Mouse (Mus musculus): ENCODE measurements around the gene Col4a2. TPM values are rescaled to one million over a fixed set of nuclear protein-coding genes. Genes with fewer than 3 reads are reported as not detected.

Gene Col4a2
- total RNA-seq, 2 experiments from 2014 or later = 51.3 to 69.5 TPM

- DNase-seq = no peak
- TF ChIP-seq CTCF (IDR thresholded peaks at IDR 0.05) = no peak
- Histone ChIP-seq H3K27ac (no peak overlapping the region), H3K4me3 (no peak overlapping the region)
- intact Hi-C loops (cut with DNase I) = no loop called here
Observed at GRCm38 (mm10) chr8:11355900-11356299, 43.3 kb downstream of the Col4a2 start.

DNA sequence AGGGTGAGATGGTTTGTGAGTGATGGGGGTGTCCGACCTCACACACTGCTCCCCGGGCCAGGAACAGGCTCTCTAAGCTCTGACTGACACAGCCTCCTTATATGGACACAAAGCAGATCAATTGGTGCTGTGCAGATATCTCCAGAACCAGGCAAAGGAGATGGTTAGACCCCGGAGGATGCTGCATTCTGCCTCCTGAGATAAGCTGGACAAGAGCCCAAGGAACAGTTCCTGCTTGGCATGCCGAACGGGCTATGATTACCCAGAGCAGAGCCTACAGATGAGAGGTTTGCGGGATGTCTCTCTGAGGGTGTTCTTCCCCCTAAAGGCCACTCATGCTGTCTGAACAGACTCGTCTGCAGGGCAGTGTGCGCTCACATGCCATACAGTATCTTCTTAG is 44.2 kb downstream of the Col4a2 start:
- no peak for DNase-seq
- no peak for TF ChIP-seq CTCF (IDR thresholded peaks at IDR 0.05)
- Histone ChIP-seq H3K4me3 (no peak overlapping the region), H3K27ac (peak overlapping the region; percentile 66)
- intact Hi-C loops (cut with DNase I) = no loop called here

GRCm38 (mm10) chr8:11357921-11358436 is 45.4 kb downstream of the Col4a2 start:
- TF ChIP-seq CTCF (IDR thresholded peaks at IDR 0.05) = no peak
- no peak for DNase-seq

GRCm38 (mm10) chr8:11359846-11360245 is 47.2 kb downstream of the Col4a2 start:
- no peak for DNase-seq
- no peak overlapping the region for H3K4me3 ChIP-seq
- H3K27ac ChIP-seq = peak overlapping the region; percentile 43
- TF ChIP-seq CTCF (IDR thresholded peaks at IDR 0.05) = no peak
- intact Hi-C loops (cut with DNase I) = no loop called here

More at GRCm38 (mm10) chr8:11357921-11358436, 45.4 kb downstream of the Col4a2 start:
- Histone ChIP-seq H3K4me3 (peak overlapping the region; percentile 38), H3K27ac (peak overlapping the region; percentile 66)
- intact Hi-C loops (cut with DNase I) = no loop called here

GRCm38 (mm10) chr8:11361546-11362277 is 49.1 kb downstream of the Col4a2 start:
- DNase-seq = no peak
- Histone ChIP-seq H3K27ac (peak overlapping the region; percentile 73), H3K4me3 (no peak overlapping the region; the same call in 1 of the 2 replicates)
- no peak for TF ChIP-seq CTCF (IDR thresholded peaks at IDR 0.05)
- intact Hi-C loops (cut with DNase I) = no loop called here

DNA sequence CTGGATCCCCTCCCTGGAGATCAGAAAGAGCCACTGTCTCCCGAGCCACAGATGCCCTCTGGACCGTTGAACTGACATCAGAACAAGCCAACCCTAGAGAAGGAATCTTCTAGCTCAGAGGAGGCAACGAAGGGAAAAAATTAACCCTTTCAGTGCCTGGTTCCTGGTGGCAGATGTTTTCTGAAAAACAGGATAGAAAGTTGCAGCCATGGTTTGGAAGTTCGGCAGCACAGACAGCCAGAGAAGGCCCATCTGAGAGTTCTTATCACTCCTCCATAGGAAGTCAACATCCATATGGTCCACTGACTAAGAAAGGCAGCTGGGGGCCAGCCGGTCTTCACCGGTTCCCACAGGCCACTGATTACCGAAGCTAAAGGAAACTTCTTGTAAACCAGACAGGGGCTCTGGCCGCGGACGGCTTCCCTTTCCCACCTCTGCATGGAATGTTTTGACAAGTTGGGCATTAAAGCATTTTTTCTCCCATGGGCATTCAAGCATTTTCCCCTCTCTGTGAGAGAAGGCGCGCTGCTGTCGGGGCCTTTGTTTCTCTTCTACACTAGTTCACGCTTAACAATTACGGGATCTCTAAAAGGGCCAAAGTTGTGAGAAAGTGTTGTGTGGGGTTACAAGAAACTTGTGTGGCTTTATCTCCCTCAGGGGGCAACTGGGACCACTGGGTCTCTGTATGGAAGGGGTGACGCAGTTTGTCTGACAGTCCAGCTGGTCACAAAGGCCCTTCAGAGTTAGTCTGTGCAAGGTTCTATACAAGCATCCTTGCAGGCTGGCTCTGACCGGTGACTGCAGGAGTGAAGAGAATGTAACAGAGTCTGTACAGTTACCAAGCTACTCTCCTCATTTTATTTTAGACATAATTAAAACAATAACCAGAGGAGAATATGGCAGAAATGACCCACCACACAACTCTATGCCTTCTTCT is 49.9 kb downstream of the Col4a2 start:
- H3K27ac ChIP-seq = peak overlapping the region; percentile 73
- no peak for DNase-seq
- H3K4me3 ChIP-seq = peak overlapping the region; percentile 22; the same call in 1 of the 2 replicates
- no peak for TF ChIP-seq CTCF (IDR thresholded peaks at IDR 0.05)
- intact Hi-C loops (cut with DNase I) = no loop called here

- no peak overlapping the region for H3K4me3 ChIP-seq
- intact Hi-C loops (cut with DNase I) = no loop called here
- no peak for TF ChIP-seq CTCF (IDR thresholded peaks at IDR 0.05)
Observed at GRCm38 (mm10) chr8:11363340-11364126, 50.9 kb downstream of the Col4a2 start.

GRCm38 (mm10) chr8:11366251-11366650 is 53.6 kb downstream of the Col4a2 start:
- peak overlapping the region; percentile 82 for H3K27ac ChIP-seq
- H3K4me3 ChIP-seq = no peak overlapping the region
- intact Hi-C loops (cut with DNase I) = no loop called here
- no peak for TF ChIP-seq CTCF (IDR thresholded peaks at IDR 0.05)
- no peak for DNase-seq

More at GRCm38 (mm10) chr8:11363340-11364126, 50.9 kb downstream of the Col4a2 start:
- no peak for DNase-seq
- H3K27ac ChIP-seq = peak overlapping the region; percentile 73

GRCm38 (mm10) chr8:11366741-11367140 is 54.1 kb downstream of the Col4a2 start:
- no peak for DNase-seq
- Histone ChIP-seq H3K27ac (peak overlapping the region; percentile 82), H3K4me3 (no peak overlapping the region; the same call in 1 of the 2 replicates)
- intact Hi-C loops (cut with DNase I) = no loop called here
- TF ChIP-seq CTCF (IDR thresholded peaks at IDR 0.05) = no peak

DNA sequence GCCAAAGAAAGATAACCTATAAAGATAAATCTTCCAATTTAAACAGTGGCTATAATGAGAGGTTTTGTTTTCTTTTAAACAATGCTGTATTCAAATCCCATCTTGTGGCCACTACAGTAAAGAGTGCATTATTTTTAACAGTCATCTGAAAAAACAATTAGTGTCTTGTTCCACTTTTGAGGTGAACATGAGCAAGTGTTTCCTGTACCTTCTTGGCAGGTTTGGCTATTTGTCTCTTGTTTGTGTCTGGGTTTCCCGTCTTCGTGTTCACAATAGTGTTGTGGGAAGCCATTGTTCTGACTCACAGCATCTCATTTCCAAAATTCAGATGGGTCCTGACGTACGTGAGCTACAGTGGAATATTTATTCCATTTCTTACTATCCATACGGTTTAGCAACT is 55.1 kb downstream of the Col4a2 start:
- no peak for TF ChIP-seq CTCF (IDR thresholded peaks at IDR 0.05)

GRCm38 (mm10) chr8:11369526-11370203 is 57.1 kb downstream of the Col4a2 start:
- no peak for TF ChIP-seq CTCF (IDR thresholded peaks at IDR 0.05)
- DNase-seq = peak; percentile 51
- H3K27ac ChIP-seq = peak overlapping the region; percentile 82
- H3K4me3 ChIP-seq = no peak overlapping the region
- intact Hi-C loops (cut with DNase I) = no loop called here

More for the DNA sequence above, 55.1 kb downstream of the Col4a2 start:
- Histone ChIP-seq H3K27ac (peak overlapping the region; percentile 82), H3K4me3 (no peak overlapping the region)
- DNase-seq = no peak
- intact Hi-C loops (cut with DNase I) = no loop called here

Data from gastrocnemius, adult 2 months (tissue).